Mouse (Mus musculus): ENCODE measurements at regions not wholly inside any gene's neighbourhood (a gene's known extent, or its start where the extent isn't known, plus 50 kb on each side); places are given as distances from the start of the nearest gene placed in this dataset.

DNA sequence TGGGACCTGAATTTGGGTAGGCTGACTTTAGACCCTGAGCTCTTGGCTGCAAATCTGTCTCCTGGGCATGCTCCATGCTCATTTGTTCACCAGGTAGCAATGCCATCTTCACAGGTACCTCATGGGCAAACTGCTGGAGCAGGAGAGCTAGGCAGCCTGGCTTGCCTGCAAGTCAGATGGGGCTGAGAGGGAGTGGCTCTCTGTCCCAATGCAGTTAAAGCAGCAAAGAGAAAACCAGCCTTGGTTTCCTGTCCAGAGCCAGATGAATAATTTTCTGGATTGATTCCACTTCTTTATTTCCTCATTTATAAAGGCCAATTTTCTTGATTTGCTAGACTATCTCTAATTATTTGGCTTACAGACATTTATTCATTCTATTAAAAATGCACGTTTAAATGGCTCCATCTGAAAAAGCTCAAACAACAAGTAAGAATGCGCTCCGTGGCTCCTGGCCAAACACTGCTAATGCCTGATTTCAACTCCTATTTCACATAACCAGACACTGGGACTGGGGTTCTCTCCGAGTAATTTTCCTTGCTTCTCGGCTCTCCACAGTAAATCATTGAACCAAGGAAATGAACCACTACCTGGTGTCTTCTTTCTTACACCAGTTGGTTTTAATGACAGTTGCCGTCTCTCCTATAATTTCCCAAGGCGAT lies 60.5 kb downstream of the Rsl24d1 start:
- DNase-seq (ENCODE audit: low spot score), result no peak

DNA sequence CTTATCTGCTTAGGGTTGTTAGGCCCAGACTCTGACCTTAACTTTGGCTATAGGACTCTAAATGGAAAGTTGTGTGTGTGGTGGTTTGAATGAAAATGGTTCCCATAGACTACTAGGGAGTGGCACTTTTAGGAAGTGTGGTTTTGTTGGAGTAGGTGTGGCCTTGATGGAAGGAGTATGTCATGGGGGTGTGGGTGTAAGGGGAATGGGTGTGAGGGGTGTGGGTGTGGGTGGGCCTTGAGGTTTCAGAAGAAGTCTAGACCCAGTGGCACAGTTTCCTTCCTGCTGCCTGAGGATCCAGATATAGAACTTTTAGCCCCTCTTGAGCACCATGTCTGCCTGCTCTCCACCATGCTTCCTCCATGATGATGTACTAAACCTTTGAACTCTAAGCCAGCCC lies 63.4 kb downstream of the Rsl24d1 start:
- DNase-seq (ENCODE audit: low spot score), result no peak

DNA sequence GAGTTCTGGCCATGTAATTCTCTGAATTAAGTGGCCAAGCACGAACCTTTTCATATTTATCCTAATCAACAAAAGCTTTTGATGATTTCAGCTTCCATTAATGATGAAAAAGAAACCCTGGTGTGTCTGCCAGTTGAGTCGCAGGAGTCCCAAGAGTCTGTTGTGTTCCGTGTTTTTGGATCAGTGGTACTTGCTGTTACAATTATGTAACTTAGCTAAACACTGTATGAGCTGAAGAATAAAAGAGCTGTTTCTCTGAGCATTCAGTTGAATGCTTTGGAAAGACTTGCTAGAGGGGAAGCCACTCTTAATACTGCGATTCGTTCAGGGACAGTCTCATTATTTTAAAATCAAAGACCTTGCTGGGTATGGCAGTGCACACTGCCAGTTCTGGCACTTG lies 70.1 kb downstream of the Rsl24d1 start:
- DNase-seq (ENCODE audit: low spot score), result no peak

DNA sequence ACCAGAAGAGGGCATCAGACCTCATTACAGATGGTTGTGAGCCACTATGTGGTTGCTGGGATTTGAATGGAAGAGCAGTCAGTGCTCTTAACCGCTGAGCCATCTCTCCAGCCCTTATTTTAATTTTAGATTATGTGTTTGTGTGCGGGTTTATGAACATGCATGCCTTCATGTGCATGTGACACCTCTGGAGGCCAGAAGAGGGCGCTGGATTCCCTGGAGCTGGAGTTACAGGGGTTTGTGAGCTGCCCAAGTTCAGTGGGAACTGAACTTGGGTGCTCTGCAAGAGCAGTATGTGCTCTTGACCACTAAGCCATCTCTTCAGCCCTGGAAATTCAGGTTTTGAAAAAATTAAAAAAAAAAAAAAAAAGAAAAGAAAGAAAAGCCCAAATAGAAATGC lies 71.7 kb downstream of the Rsl24d1 start:
- no peak for DNase-seq (ENCODE audit: low spot score)

DNA sequence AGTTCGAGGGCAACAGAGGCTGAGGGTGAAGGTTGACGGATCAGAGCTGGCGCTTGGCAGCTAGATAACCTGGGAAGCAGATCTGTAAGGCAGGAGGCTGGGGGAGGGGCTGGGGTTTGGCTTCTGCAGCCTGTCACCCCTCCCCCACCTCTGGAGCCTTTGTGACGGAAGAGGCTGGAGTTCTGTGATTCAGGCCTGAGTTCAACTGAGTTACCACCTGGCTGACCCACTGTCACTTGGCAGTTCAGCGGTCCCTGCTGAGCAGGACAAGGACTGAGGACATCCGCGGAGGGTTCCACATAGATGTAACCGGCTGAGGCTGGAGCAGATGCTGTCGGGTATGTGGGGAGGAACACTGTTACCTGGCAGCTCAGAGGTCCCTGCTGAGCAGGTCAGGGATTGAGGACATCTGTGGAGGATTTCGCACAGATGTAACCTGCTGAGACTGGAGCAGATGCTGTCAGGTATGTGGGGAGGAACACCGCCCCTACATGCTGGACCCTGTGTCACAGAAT lies 79.1 kb downstream of the Rsl24d1 start:
- DNase-seq (ENCODE audit: low spot score), result no peak

DNA sequence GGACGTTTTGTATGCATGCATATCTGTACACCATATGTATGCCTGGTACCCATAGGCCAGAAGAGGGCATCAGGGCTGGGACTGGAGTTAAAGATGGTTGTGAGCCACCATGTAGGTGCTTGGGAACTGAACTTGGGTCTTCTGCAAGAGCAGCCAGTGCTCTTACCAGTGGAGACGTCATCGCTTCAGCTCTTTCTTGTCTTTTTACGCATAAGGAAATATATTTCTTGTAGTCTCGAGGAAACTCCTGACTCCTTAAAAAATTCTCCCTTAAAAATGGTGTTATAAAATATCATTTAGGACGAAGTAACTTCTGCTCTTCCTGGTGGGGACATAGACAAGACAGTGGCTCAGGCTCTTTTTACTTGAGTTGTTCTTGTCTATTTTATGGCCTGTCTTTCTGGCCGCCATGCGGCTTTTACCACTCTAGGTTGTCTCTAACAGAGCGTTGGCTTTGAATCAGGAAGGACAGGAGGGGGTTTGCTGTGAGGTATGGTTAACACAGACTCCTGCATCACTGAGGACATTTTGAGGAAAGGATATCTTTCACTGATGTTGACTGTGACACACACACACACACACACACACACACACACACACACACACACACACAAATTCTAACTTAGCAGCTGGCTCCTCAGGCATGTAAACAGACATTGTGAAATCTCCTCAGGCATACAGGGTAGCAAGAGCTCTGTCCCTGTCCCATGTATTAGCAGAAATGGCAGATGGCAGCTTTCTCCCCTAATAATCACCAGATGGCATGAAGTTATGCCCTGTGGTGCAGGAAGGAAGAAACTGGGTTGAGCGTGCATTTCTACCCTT lies 85.2 kb downstream of the Rsl24d1 start:
- no peak for DNase-seq (ENCODE audit: low spot score)

DNA sequence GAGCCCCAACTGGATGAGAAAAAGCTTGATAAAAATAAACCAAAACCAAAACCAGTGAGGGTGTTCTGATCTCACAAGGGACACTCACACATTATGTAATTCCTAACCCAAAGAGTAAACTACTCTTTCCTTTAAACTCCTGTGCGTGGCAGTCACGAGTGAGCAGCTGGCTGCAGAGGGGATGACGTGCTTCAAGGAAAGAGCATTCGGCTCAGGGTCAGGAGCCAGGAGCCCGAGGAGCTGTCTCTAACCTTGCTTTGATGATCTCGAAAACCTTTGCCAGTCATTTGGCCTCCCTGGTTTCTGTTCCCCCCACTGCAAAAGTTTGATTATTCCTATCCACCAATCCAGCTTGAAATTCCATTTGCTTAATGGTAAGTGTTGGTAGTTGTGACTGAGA lies 109.9 kb downstream of the Rsl24d1 start:
- no peak for DNase-seq (ENCODE audit: low spot score)

DNA sequence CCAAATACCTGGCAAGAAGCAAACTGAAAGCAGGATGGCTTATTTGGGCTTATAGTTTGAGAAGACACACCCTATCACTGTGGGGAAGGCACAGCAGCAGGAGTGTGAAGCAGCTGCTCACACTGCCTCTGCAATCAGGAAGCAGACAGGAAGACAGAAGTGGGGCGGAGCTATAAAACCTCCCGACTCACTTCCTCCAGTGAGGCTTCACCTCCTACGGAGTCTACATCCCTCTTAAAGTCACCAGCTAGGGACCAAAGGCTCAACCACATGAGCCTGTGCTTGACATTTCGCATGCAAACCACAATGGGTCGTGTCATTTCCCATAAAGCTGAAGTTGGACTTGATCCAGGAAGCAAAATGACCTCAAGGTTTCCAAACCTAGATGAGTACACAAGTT lies 127.0 kb downstream of the Rsl24d1 start:
- DNase-seq (ENCODE audit: low spot score), result peak; percentile 14

DNA sequence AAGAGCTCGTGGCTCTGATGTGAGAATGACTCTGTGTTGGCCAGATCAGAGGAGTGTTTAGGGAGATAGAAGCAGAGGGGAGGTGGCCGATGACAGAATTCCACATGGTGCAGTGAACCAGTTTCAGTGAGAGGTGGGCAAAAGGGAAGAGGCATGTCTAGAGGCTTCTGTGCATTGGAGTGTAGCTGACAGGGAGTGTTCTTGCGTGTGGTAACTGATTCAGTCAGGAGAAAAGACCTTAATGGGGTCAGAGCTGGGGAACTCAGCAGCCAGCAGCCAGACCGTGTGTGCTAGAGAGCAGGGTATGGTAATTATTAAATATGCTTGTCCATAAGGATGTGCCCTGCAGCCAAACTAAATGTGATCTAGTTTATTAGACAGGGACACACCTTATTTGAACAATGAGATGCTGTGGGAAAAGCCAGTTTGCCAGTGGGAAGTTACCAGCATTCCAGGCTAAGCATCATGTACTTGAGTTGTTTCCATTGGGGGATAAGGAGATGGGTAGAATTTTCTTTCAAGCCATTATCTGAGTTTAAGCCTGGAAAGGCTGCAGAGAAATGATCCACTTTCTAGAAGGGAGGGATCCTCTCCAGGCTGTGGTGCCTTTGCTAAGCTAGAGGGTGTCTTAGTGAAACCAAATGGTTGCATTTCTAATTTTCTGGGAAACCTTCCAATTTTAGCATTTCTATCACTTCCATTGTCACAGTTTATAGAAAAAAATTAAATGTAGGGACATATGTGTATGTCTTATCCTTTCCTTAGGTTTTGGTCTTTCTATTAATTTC lies 129.5 kb downstream of the Rsl24d1 start:
- no peak for DNase-seq (ENCODE audit: low spot score)

DNA sequence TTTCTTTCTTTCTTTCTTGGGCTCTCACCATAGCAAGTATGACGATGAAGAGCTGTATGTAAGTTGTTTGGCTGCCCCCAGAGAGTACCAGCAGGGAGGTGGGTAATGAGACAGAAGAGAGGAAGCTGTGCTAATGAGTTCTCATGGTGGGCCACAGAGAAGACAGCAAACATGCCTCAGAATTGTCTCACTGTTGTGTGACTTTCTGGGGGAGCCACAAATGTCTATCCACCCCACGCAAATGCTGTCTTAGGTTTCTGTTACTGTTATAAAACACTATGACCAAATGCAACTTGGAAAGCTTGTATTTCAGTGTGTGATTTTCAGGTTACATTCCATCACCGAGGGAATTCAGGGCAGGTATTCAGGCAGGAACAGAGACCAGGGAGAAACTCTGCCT lies 131.0 kb downstream of the Rsl24d1 start:
- DNase-seq (ENCODE audit: low spot score), result no peak

DNA sequence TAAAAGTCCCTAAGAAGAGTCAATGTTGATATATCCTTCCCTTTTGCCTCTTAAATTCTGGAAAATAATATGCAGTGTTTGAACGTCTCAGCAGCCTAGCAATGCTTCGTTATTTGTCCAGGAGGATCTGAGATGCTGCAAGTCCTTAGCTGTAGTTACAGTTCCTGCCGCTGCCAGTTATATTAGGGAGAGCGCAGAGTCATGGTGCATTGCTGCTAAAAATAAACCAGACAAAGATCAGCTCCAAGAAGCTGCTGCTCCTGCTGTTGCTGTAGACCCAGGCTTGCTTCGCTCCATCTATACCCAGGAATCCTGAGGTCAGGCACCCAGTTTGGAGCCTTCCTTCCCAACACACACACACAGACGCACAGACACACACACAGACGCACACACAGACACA lies 132.3 kb downstream of the Rsl24d1 start:
- no peak for DNase-seq (ENCODE audit: low spot score)

DNA sequence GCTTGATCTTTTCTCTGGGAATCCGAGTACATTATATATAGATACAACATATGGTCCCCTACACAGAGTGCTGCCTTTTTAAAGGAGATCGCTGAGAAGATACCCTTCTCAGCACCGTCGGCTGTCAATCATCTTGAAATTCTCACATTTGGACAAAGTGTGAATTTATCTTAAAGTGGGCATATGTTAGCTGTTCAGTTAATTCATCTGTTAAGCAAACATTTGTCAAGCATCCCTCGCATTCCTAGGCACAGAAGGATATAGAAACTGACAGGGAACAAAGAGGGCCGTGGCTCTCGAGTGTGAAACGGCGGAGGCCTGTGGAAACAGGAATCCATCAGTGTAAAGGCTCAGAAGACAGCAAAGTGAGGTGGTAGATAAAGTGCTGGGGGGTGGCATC lies 144.9 kb downstream of the Rsl24d1 start:
- DNase-seq (ENCODE audit: low spot score), result no peak

DNA sequence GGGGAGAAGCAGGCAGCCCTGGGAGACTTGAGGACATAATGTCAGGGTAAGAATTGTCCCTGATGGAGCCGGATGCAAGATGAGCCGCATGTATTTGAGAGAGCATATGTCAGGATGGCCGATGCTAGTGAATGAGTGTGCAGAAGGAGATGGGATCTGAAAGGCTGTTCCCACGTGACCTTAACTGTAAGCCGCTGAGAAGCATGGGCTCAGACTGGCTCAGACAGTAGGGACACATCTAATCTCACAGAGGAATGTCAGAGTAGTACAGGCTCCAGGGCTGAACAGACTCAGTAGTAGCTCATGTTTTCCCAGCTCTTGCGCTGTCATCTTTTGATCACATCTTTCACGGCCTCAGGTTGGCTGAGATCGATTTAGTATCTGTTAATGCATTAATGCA lies 145.4 kb downstream of the Rsl24d1 start:
- DNase-seq (ENCODE audit: low spot score), result no peak

DNA sequence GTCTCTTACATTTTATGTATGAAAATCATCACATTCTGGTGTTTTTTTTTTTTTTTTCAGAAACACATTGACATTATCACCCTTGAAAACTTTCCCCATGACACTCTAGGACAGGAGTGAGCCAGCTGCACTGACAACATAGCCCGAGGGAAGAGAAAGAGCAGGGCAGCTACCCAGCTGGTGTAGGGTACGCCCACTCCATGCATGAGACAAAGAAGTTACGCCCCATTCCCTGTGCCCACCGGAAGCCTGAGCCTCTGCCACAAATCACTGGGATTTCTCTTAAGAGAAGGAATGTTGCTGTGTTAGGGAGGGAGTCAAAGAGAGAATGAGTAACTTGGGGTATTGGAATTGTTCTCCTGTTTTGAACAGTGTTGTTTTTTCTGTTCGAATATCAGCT lies 149.5 kb downstream of the Rsl24d1 start:
- DNase-seq (ENCODE audit: low spot score), result no peak

DNA sequence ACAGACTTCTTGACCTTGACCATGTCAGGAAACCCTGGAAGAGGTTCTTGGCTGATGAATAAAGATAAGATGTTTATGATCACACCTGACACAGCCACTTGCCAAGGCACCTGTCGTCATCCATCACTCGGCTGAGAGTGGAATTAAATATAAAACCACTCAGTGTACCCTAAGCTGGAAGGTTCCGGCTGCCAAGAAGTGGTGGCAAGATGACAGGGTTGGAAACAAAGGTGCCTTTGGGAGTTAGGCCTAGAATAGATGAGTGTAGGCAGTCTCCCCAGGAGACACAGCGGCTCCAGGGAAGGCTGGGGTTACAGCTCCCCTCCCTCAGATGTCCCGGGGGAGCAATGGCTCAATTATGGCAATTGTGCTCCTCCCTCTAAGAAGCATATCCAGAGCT lies 157.0 kb downstream of the Rsl24d1 start:
- no peak for DNase-seq (ENCODE audit: low spot score)

DNA sequence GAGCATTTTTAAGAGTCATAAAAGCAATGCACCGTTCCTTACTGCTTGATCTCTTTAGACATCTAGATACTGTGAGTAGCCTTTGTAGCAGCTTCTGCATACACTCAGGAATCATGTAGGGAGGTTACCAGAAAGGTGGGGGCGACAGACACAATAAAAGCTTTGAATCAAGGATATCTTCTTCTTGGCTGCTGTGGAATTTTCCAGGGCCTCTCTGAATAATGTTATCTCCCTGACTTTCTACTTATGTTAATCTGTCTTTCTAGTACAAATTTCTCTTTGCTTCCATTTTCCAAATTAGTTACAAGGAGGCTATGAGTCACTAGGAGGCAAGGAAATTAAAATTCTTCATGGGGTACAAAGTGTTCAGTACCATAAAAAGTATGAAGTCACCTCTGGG lies 159.4 kb downstream of the Rsl24d1 start:
- DNase-seq (ENCODE audit: low spot score), result no peak

DNA sequence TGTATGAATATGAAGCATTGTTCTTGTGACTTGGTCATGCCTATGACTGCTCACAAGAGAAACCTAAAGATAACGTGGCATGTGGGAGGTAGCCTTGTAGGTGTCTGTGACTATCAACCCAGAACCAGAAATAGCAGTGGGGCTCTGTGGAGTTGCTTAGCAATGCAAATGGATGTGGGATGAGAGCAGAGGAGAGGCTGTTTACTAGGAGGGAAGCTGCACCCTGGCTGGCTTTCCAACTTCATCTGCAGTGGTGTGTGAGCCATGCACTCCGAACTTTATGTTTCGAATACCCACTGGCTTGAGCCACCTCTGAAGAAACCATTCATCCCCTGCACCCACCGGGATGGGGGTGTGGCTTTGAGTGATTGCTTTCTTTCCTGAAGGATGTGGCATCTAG lies 160.5 kb downstream of the Rsl24d1 start:
- no peak for DNase-seq (ENCODE audit: low spot score)

DNA sequence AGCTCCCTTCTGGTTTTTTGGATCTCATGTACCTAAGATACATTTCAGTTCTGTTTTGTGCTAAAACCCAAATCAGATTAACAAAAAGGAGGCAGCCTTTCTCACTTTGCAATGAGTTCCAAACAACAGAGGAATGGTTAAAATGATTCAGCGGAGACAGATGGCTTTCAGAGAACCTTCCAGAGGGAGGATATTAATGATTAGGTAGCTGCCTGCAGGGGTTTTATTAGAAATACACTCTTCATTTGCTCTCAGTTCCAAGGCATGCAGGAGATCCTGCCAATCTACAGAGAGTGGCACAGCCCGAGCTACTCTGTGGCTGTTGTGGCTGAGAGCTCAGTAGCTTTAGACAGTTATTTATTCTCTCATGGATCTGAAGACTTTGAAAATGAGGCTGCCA lies 162.4 kb downstream of the Rsl24d1 start:
- DNase-seq (ENCODE audit: low spot score), result no peak

DNA sequence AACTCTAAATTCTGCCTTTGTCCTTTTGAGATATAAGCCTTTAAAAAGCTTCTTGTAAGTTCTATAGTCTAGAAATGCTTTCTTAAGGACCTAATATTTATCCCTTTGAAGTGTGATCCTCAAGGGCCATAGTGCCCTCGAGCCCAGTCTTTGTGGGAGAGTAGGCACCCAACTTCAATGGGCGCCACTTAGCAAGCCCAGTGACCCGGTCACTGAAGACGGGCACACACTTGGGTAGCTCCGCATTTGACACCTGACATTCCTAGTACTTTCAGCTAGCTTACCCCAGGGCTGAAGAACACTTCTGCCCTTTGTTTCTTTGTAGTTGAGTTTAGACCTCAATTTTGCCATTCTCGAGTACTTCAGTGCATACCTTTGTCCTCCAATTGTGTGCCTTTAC lies 182.1 kb downstream of the Rsl24d1 start:
- DNase-seq (ENCODE audit: low spot score), result no peak

DNA sequence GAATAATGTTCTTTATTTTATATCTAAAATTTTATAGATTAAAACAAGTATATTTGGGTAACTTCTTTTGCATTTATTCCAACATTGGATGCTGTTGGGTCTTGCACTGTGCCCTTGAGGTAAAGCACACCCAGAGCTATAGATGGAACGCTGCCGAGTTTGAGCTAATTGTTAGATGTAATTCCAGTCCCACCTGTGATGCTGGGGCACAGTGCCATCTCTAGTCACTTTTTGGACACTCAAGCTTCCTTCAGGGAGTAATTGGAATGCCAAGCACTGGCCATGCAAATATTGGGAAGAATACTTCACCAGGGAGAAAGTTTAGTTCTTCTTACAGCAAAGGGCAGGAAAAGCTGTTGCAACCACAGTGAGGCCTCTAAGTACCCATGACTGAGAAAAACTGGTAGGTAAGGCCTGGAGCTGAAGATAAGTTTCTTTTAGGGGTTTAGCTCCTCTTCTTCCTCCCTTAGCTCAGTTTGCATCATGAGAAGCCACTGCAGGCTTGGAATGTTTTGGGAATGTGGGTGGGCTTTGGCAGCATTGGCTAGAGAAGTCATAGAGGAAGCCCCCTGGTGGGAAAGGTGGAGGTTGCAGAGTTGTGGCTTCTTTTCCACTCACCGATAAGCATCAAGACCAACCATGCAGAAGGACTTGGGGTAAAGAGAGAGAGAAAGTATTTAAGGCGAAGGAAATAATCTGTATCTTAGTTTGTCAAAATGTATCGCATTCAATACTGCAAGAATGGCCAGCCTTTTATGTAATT lies 189.1 kb downstream of the Rsl24d1 start:
- DNase-seq (ENCODE audit: low spot score), result no peak

DNA sequence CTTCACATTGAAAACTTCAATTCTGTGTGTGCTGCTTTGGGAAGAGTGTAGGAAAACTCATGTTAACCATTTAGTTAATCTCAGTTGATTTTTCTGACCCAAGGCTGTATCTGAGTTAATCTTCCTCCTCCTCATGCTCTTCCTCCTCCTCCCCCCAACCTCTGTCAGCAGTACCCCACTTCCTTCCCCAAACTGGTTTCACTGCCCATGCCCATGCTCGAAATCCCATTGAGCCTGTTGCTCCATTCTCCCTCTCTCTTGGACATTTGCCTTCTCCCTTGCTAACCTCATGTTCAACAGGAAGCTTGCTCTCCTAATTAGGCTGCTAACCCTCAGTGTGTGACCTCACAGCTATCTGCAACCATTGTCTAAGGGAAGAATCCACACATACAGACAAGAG lies 203.8 kb downstream of the Rsl24d1 start:
- no peak for DNase-seq (ENCODE audit: low spot score)
